Mouse (Mus musculus) c-Kit-positive CD71-negative TER-119-negative erythroid progenitor cells, embryonic 14.5 days (primary cell): ENCODE data around the gene Sema4g.

ENCODE experiments used
- DNase-seq: peaks from one replicate; pipeline ENCODE4 v3.0.0-alpha.2; 2013; ENCODE audit warnings: low read depth

The Sema4g gene

DNA sequence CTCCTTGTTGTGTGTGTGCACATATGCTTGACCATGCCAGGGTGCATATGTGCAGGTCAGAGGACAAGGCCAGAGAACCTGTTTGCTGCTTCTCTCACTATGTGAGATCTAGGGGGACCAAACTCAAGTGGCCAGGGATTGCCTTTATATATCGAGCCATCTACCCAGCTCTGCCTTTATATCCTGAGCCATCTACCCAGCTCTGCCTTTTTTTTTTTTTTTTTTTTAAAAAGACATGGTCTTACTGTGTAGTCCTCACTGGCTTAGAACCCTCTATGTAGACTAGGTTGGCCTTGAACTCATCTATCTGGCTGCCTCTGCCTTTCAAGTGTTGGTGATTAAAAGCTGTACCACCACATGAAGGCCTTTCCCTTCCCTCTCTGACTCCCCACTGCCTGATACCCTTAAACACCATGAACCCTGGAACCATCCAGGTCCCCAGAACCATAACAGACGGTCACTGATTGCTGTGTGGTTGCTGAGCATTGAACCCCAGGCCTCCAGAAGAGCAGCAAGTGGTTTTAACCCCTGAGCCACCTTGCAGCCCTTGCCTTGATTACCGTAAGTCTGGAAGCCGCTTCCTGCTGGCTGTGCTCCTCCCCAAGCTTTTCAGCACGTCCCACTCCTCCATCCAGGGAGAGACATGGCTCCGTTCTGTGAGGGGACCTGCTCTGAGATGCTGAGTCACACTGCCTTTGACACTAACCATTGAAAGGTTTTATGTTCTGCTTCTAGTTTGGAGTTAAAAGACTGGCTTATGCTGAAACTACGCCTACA, 15.0 kb downstream of the Sema4g start:
- DNase-seq: no peak

DNA sequence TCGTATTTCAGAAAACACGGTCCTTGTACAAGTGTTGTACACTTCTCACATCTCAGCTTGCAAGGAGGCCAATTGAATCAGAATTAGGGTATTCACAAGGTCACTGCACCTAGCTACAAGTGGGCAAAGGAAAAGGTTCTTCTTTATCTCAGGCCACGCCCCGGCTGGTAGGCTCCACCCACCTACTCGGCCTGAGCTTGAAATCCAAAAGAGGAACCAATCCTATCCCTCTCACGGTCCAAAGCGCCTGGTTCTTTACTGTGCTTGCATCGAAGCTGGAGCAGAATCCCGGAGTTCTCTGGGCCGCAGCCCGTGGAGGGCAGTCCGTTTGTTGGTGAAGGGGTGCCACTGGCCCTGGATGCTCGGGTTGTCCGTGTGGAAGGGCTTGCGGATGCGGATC, 16.5 kb downstream of the Sema4g start, which contains the start of gene Twnk:
Gene Twnk, plus strand, starts transcription at position 220 of the 400 bp plus-strand sequence.
- peak; percentile 82 for DNase-seq

DNA sequence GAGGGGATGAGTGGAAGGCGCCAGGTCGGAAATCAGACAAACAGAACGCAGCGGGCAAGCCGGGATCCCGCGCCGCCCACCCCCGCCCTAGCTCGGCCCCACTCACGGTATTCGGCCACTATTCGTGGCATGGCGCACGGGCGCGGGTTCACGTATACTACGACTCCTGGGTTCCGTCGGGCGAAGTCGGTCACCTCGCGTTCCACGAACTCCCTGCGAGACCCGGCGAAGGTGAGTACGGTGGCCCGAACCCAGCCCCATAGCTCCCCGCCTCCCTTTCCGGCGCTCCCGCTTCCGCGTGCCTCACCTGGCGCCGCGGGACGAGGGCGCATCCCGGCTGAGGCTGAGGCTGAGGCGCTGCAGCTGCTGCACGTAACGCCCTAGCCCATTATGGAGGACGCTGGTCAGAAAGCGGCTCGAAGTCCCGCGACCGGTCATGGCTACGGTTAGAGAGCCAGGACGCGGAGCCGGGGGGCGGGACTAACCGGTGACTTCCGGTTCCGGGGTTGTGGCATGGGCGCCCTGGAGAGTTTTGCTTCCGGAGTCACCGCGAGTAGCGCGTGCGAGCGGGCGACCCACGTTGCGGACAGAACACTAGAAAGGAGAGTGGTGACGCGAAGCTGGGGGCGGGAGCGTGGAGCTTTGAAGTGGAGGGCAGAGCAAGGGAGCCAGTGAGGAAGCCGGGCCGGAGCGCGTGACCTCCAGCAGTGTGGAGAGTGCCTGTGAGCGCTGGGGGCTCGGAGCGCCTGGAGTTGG, 17.2 kb downstream of the Sema4g start, which contains the start of gene Mrpl43:
Gene Mrpl43, minus strand, starts transcription at position 486 of the 756 bp plus-strand sequence.
- DNase-seq: peak; percentile 92

DNA sequence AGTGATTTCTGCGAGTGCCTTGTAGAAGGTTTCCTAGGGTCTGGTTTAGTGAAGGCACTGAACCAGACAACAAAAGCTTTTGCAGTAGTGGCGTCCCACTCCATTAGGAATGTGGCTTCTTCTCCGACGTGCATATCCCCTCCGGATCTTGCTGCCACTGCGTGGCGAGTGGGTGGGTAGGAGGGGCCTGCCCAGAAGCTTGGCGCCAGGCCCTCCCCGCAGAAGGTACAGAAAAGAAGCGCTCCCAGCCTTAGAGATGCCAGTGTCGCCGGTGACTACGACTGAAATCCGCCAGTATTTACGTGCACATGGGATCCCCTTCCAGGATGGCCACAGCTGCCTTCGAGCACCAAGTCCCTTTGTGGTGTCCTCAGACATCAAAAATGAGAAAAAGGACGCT, 18.1 kb downstream of the Sema4g start:
- DNase-seq: no peak

DNA sequence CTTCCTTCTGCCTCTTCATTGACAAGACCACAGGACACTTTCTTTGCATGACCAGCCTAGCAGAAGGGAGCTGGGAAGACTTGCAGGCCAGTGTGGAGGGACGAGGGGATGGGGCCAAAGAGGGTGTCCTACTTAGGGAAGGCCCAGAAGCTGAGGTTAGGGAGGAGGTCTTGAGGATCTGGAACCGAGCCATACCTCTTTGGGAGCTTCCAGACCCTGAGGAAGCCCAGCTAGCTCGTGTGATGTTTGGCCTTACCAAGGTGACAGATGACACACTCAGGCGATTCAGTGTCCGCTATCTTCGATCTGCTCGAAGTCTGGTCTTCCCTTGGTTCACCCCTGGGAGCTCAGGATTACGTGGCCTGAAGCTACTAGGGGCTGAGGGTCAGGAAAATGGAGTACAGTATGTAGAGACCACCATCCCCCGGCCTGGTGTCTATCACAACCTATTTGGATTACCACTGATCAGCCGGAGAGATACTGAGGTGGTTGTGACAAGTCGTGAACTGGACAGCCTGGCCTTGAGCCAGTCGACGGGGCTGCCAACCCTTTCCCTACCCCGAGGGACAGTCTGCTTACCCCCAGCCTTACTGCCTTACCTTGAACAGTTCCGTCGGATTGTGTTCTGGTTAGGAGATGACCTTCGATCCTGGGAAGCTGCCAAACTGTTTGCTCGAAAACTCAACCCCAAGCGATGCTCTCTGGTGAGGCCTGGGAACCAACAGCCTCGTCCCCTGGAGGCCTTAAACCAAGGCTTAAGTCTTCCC, 18.7 kb downstream of the Sema4g start:
- DNase-seq: no peak

DNA sequence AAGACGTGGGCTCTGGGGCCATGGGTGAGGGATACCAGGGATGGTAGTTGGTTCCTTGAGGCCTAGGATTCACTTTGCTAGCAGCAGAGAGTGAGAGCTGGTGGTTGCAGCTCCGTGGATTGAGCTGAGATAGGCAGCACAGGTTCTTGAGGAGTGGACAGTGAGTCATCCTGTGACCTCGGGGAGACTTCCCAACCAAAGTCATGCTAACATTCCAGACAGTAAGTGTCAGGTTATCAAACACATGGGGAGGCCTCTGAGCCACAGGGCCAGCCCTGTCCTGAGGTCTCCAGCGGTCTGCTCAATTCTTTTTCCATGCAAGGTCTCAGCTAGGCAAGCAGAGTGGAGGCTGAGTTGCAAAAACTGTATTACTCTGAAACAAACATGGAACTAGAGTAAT, 21.7 kb downstream of the Sema4g start:
- no peak for DNase-seq

DNA sequence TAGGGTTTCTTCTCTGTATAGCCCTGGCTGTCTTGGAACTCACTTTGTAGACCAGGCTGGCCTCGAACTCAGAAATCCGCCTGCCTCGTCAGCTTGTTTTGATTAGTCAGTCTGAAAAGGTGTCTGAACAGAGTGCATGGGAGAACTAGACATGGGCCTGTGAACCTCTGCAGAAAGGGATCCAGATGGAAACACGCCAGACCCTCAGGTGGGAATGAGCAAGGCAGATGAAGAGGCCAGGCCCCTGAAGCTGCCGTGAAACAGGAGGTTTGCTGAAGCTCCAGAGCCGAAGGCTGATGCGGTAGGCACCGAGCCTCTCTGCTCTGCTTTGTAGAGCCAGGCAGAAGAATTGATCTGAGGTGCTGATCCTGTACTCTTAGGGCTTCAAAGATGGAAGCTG, 23.3 kb downstream of the Sema4g start:
- DNase-seq: no peak

DNA sequence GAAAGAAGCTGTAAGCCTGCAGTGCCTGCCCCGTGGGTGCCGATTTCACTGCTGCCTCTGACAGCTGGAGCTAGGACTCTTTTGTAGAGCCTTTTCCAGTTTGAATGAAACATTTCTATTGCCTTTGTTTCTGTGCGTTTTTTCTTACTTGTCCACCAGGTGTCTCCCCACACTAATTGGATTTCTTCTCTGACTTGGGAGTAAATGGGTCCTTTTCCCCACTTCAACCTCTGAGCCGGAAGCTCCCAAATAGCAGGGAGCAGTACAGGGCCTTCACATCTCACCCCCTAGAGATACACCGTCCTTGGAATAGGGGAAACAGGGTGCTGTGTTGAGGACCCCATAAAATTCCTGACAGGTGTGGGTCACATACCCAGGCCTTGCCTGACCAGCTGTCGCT, 23.7 kb downstream of the Sema4g start:
- DNase-seq: no peak

DNA sequence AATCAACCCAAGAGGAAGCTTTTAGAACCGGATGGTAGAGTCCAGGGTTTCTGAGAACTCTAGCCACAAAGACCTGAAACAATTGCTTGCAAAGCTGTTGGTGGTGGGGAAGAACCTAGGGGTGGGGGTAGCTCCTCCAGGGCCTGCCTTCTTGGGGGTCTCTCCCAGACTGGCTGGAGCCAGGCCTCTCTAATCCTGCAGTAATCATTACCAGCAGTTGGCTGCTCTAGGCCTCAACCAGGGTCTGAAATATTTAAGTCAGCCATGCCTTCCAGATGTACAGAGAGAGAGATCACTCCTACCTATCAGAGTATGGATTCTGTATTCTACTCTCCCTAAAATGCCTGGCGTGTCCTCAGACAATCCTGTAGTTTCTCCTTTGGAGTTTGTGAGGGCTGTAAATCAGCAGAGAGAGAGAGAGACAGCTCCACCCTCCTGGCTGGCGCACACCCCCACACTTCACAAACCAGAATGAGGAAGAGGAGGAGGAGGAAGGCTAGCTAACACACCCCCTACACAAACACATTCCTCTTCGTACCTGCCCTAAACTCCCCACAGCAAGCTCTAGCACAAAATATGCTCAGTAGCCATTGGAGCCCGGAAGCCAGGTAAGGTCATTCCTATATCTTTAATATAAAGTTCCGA, 24.8 kb downstream of the Sema4g start:
- no peak for DNase-seq

DNA sequence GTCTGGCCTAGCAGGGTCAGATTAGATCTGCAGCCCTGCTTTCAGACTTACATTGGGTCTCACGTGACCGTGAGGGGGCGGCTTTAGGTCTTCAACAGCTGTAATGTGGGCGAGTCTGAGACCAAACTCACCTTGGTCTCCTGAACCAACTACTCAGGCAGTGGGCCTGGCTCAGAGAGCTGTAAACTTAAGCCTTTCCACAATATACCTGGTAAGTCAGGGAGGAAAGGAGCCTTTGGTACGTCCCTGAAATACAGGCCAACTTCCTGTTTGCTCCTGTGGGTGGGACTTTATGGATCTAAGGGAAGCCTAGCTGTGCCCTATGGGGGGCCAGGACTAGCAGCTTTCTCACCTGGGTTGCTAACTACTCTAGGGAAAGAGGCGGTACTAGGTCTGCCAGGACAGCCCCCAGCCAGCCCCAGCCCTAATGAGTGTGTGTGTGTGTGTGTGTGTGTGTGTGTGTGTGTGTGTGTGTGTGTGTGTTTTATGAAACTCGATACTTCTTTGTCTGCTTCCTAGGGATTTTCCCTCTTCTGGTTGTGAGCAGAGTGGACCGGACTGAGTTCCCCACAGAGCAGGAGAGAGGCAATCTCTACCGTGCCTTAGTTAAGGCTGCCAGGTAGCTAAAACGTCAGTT, 25.6 kb downstream of the Sema4g start, which contains the start of gene Lzts2:
Gene Lzts2, plus strand, starts transcription at position 80 of the 637 bp plus-strand sequence.
- no peak for DNase-seq

DNA sequence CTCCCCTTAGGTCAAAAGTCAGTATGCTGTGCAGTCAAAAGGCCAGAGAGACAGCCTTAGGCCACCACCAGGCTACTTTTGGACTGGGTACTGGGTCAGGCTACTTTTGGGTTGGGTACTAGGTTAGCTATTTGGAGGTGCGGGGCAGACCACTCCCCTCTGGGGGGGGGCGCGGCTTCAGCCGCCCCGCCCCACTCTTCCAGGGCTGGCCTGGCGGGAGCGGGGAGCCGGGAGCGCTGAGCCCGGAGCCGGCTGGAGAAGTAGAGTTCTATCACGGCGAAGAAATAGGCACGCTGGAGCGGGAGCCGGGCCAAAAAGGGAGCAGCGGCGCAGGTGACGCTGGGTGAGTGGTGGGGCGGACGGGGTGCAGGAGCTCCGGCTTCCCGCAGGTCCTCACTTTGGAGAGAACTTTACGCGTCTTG, 26.1 kb downstream of the Sema4g start:
- DNase-seq: no peak

DNA sequence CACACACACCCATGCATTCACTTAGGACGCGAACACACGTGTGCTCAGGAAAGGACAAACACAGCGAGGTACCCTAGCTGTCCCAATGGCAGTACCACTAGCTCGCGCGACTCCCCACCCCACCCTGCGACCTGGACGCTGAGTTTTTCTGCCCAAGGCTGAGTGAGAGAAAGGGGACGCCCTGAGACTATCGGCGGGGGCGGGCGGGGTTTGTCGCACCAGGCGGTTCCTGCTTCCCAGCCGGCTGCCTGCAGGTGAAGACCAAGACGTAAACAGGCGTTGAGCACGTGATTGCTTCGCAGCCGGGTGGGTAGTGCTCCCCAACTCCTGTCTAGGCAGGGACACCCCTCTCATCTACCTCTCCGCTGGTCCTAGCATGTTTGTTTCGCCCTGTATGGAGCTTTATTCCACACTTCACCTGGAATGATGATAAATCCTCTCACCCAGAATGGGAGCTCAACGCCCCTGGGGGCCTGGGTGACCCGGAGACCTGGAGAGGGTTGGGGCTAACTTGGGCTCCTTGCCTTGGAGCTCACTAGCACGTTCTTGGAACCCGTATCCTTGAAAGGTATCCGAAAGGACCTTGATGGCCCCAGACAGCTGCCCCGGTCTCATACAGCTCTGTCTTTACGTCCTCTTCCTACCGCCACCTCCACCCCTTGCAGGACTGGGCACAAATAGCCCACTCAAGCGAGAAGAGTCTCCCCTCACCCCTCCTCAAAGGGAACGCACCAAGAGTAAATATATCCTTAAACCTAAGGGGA, 26.8 kb downstream of the Sema4g start:
- no peak for DNase-seq

DNA sequence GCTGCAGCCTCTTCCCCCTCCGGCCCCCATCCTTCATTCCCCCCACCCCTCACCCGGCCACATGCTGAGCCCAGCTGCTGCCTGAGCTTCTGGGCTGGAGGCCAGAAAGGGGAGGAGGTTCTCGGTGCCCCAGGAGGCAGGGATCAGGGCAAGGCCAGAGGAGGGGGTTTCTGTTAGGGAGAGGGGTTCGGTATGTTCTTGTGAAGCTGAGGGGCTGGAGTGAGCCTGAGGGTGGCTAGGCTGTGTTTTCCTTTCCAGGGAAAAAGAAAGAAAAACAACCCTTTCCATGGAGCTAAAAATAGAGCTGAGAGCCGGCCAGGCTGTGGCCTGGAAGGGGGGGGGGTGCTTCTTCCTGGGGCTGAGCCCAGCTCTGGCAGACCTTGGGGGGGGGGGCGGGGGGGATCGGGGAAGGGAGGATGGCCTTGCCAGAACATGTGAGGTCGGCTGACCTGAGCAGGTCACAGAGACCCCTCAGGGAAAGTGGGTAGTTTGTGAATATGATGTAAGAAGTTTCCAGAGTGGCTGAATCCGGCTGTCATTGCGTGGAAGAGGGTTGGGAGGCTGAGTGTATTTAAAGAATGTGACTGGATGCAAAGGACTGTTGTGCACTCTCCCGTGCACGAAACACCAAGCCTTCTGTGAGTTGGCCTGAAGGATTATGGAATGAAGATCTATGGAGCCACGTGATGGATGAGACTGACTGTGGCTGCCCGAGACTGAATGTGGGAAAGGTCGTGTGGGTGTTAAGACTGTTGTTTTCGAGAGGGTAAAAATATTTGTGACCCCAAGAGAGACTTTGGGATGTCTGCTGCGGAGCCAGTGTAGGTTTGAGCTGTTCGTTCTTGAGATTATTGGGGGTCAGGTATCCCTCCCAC, 27.7 kb downstream of the Sema4g start:
- DNase-seq: no peak

DNA sequence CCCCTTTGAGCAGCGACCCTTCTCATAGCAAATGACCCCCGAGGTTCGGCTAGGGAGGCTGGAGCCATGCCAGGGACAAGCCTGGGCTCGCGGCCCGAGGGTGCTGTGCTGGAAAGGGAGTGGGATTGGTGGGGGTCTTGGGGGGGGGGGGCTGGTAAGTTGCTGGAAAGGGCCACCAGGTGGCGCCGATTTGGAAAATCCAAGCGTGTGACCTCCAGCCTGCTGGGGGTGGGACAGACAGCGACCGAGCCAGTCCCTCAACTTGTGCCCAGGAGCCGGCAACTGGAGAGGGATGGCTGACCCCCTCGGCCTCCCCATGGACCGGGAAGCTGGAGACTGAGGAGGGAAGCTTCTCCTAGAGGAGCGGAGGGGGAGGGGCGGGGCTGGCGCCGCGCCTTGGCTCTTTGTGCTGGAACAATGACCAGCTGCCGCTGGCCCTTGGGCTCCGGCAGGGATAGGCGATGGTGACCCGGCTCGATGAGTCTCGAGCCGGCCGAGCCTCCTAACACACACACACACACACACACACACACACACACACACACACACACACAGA, 28.4 kb downstream of the Sema4g start:
- DNase-seq: no peak

DNA sequence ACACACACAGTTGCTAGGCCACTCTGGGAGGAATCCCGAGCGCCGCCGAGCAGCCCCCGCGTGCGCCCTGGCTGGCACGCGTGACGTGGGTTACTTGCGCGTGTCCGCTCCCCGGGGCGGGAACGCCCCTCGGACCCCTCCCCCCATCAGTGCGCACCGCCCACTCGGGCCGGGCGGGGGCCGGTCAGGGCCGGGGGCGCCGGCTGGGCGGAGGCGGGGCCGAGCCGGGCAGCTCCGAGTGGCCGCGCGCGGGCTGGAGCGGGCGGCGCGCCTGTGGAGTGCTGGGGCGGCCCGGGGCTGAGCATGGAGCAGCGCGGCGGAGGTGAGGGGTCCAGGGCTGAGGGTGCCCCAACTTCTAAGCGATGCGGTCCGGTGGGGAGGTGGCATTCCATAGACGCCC, 29.0 kb downstream of the Sema4g start:
- no peak for DNase-seq

DNA sequence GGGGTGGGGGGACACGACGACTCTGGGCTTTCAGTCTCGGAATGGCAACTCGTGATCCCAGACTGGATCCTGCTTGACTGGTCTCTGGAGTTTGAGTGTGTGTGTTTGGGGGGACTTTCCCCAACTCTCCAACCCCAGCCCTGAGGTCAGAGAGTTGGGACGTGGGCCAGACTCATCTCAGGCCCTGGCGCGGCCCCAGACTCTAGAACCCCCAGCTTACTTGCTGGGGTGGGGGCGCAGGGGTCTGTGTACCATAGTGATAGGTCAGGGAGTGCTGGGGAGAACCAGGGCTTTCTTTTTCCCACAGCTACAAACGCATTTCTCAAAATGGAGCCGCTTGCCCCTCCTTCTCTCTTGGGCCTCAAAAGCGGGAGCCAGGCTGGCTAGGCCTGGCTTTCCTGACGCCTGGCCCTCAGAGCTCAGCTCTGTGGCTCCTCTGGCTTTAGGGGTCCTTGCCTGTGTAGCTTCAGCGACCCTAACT, 29.5 kb downstream of the Sema4g start:
- no peak for DNase-seq

DNA sequence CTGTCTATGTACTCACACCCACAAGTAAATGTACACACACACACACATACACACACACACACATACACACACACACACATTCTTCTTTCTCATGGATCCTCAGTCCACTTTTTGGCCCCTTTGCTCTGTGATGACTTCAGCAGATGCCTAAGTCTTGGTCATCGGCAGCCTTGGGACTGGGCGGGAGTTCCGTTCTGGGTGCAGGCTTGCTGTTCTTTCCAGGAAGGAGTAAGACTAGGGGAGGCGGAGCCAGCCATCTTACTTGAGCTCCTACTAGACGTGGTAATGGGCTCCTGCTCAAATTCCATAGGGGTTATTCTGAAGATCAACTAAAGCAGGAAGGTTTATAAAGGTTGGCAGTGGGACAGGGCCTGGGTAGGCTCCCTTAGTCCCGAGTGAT, 31.4 kb downstream of the Sema4g start:
- DNase-seq: no peak

DNA sequence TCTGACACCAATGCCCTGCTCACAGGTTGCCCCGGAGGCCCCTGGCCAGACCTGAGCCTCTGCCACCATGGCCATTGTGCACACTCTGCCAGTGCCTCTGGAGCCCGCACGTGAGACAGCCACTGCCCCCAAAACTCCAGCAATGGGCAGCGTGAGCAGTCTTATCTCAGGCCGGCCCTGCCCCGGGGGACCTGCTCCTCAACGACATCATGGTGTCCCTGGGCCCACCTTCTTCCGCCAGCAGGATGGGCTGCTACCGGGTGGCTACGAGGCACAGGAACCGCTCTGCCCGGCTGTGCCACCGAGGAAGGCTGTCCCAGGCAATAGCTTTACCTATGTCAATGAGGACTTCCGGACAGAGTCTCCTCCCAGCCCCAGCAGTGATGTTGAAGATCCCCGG, 32.5 kb downstream of the Sema4g start:
- DNase-seq: no peak

DNA sequence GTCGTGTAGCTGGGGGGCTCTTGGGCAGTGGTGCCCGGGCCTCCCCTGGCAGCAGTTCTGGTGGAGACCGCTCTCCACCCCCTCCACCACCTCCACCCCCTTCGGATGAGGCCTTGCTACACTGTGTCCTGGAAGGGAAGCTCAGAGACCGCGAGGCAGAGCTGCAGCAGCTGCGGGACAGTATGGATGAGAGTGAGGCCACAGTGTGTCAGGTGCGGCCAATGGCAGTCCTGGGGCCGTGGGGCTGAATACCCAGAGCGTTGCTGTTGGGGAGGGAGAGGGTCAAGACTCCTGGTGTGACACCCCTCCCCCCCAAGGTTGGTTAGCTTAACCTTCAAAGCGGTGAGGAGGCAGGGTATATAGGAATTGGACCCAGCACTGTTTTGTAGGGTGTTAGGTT, 35.1 kb downstream of the Sema4g start:
- no peak for DNase-seq
